Mouse (Mus musculus) forebrain, postnatal 0 days (tissue): ENCODE results near the gene Obox5. TPM values are rescaled to one million over a fixed set of nuclear protein-coding genes. Genes with fewer than 3 reads are reported as not detected.
"Not testable (repeated sequence)": the region's sequence is repeated elsewhere in the genome, so short reads cannot be mapped to it uniquely, and the experiment has no call there.

Experiments used
- ATAC-seq: fragments of 200-750 bp; cut with Nextera tagmentation; 2 replicates; pipeline ENCODE4 v1.8.0; 2017; ENCODE audit warnings: mild to moderate bottlenecking, moderate library complexity
- DNase-seq: peaks from one replicate; pipeline ENCODE4 v3.0.0-alpha.2; 2015
- H3K27ac ChIP-seq: fragments of 300-500 bp; sonication (generic); 2 replicates; pipeline ENCODE4 v1.5.1; 2014; ENCODE audit warnings: low read depth, mild to moderate bottlenecking, antibody characterized with exemption, low read length, moderate library complexity, mixed read lengths
- H3K27me3 ChIP-seq: fragments of 300-500 bp; sonication (generic); 2 replicates; pipeline ENCODE4 v1.6.1; 2014; ENCODE audit warnings: mild to moderate bottlenecking, low read length, mixed read lengths; ENCODE audit not compliant: insufficient read depth
- H3K36me3 ChIP-seq: fragments of 300-500 bp; sonication (generic); 2 replicates; pipeline ENCODE4 v1.6.1; 2014; ENCODE audit warnings: mild to moderate bottlenecking, moderate library complexity; ENCODE audit not compliant: insufficient read depth
- H3K4me1 ChIP-seq: fragments of 300-500 bp; sonication (generic); 2 replicates; pipeline ENCODE4 v1.6.1; 2014; ENCODE audit warnings: antibody characterized with exemption; ENCODE audit not compliant: insufficient read depth
- H3K4me2 ChIP-seq: fragments of 300-500 bp; sonication (generic); 2 replicates; pipeline ENCODE4 v1.6.1; 2014; ENCODE audit warnings: low read depth, mild to moderate bottlenecking, moderate library complexity
- H3K4me3 ChIP-seq: fragments of 300-500 bp; sonication (generic); 2 replicates; pipeline ENCODE4 v1.5.1; 2014; ENCODE audit warnings: low read depth, low read length, mixed read lengths
- H3K9ac ChIP-seq: fragments of 300-500 bp; sonication (generic); 2 replicates; pipeline ENCODE4 v1.6.1; 2014; ENCODE audit warnings: mild to moderate bottlenecking
- H3K9me3 ChIP-seq: fragments of 300-500 bp; sonication (generic); 2 replicates; pipeline ENCODE4 v1.6.1; 2016; ENCODE audit warnings: low read length
- WGBS: fragments of 180-500 bp; shearing (Covaris S2); extraction: QIAGEN DNeasy Blood & Tissue Kit; methylation state at CpG from one replicate; pipeline ENCODE4 v1.1.7; 2014; 5-methylcytosine and 5-hydroxymethylcytosine counted together
- polyA plus RNA-seq: library from polyadenylated mRNA; unstranded; fragments of >200 nt; fragmentation: Nextera tagmentation; extraction: Ambion mirVana; gene quantifications from 2 replicates; pipeline ENCODE4 v1.2.1, GENCODE M21; 2015
- total RNA-seq: library from RNA; depleted of rRNA; stranded (reverse); fragments of >200 nt; gene quantifications from 2 replicates; pipeline ENCODE4 v1.2.3, GENCODE M21; 2014; rRNA removed

Obox5 gene
- not detected in 2 replicates for total RNA-seq
- polyA plus RNA-seq, result not detected in 2 replicates

DNA sequence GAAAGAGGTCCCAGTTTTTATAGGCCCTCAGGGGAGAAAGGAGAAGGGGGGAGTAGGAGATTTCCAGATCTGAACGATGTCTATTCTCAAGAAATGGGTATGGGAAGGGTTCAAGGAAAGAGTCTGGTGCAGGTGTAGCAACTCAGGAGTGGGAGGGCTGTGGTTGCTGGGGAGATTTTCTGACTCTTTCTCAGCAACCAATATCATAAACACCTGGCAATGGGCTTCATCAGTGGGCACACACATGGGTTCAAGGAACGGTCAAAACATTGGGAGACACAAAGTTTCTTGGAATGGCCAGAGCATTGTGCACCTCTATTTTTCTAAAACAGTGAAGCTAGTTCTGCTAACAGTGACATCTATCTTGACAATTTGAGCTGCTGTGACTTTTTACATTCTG is at the start of gene Obox5:
Gene Obox5, plus strand, starts transcription at position 301 of the 400 bp plus-strand sequence.
- not testable (repeated sequence) for H3K4me1 ChIP-seq, ATAC-seq, H3K9me3 ChIP-seq, H3K9ac ChIP-seq, H3K27ac ChIP-seq, H3K4me3 ChIP-seq, H3K27me3 ChIP-seq, H3K4me2 ChIP-seq, DNase-seq, H3K36me3 ChIP-seq
- 81% methylated on average over 2 of the region's 2 CpGs for WGBS

DNA sequence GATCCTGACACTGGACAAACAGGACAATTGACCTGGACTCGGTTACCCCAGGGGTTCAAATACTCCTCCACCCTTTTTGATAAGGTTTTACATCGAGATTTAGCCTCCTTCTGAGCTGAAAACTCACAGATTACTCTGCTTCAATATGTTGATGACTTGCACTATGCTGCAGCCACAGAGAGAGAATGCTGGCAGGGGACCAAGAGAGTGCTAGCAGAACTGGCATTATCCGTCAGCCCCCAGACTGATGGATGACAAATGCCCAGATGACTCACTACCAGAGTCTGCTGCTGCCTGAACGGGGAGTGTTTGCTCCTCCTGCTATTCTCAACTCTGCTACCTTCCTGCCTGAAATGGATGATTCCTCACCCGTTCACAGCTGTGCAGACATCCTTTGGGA is 635 bp upstream of the Obox5 start:
- not testable (repeated sequence) for DNase-seq, H3K4me2 ChIP-seq, H3K27ac ChIP-seq, ATAC-seq, H3K4me3 ChIP-seq, H3K9me3 ChIP-seq, H3K4me1 ChIP-seq, H3K9ac ChIP-seq, H3K36me3 ChIP-seq, H3K27me3 ChIP-seq
- 63% methylated on average over 5 of the region's 5 CpGs for WGBS

Other genes starting within 250 kb of the Obox5 start
- not detected in 2 replicates for gene Obox3, start 110.2 kb upstream of the Obox5 start, total RNA-seq
- gene Obox3, start 110.2 kb upstream of the Obox5 start, polyA plus RNA-seq, result not detected in 2 replicates
- gene Obox6, start 89.5 kb downstream of the Obox5 start, total RNA-seq, result not detected in 2 replicates
- gene Obox6, start 89.5 kb downstream of the Obox5 start, polyA plus RNA-seq, result not detected in 2 replicates
- 1.2 and 1.9 TPM in 2 replicates for gene Crx, start 129.8 kb downstream of the Obox5 start, total RNA-seq
- 0.05 and 0.25 TPM in 2 replicates for gene Crx, start 129.8 kb downstream of the Obox5 start, polyA plus RNA-seq
- gene Crxos, start 132.5 kb downstream of the Obox5 start, total RNA-seq, result not detected in 2 replicates
- gene Crxos, start 132.5 kb downstream of the Obox5 start, polyA plus RNA-seq, result not detected in 2 replicates
- gene Selenow, start 172.3 kb downstream of the Obox5 start, total RNA-seq, result 813 and 1,238 TPM in 2 replicates
- 2,478 and 2,732 TPM in 2 replicates for gene Selenow, start 172.3 kb downstream of the Obox5 start, polyA plus RNA-seq
- 117 and 189 TPM in 2 replicates for gene Nop53, start 195.9 kb downstream of the Obox5 start, total RNA-seq
- gene Nop53, start 195.9 kb downstream of the Obox5 start, polyA plus RNA-seq, result 143 and 154 TPM in 2 replicates
- gene Ehd2, start 217.4 kb downstream of the Obox5 start, total RNA-seq, result 3.1 and 3.5 TPM in 2 replicates
- 4.4 and 5.0 TPM in 2 replicates for gene Ehd2, start 217.4 kb downstream of the Obox5 start, polyA plus RNA-seq